Mouse (Mus musculus) macrophage (primary cell): ENCODE results near the gene Agpat3. TPM values are rescaled to one million over a fixed set of nuclear protein-coding genes. Genes with fewer than 3 reads are reported as not detected.

Experiments used
- H3K27ac ChIP-seq: fragments of 350-480 bp; formaldehyde crosslinking; 2 replicates; pipeline ENCODE4 v1.9.0; 2021
- H3K36me3 ChIP-seq: fragments of 350-480 bp; formaldehyde crosslinking; 2 replicates; pipeline ENCODE4 v1.9.0; 2021; ENCODE audit errors: inconsistent target
- H3K4me3 ChIP-seq: fragments of 350-480 bp; formaldehyde crosslinking; 2 replicates; pipeline ENCODE4 v1.9.0; 2021; ENCODE audit errors: inconsistent target
- H3K79me2 ChIP-seq: fragments of 350-480 bp; formaldehyde crosslinking; 2 replicates; pipeline ENCODE4 v1.9.0; 2021; ENCODE audit errors: inconsistent target
- WGBS: methylation state at CpG from one replicate; pipeline ENCODE4 v1.1.7; 2026; ENCODE audit warnings: inconsistent platforms; ENCODE audit not compliant: missing documents; 5-methylcytosine and 5-hydroxymethylcytosine counted together
- polyA plus RNA-seq: library from polyadenylated mRNA; stranded (reverse); fragments of 250-400 nt; gene quantifications from 3 replicates; pipeline ENCODE4 v1.2.4, GENCODE M21; 2018; ENCODE audit warnings: inconsistent platforms

The Agpat3 gene
- polyA plus RNA-seq, 1 experiment from 2014 or later = 49.8 TPM

DNA sequence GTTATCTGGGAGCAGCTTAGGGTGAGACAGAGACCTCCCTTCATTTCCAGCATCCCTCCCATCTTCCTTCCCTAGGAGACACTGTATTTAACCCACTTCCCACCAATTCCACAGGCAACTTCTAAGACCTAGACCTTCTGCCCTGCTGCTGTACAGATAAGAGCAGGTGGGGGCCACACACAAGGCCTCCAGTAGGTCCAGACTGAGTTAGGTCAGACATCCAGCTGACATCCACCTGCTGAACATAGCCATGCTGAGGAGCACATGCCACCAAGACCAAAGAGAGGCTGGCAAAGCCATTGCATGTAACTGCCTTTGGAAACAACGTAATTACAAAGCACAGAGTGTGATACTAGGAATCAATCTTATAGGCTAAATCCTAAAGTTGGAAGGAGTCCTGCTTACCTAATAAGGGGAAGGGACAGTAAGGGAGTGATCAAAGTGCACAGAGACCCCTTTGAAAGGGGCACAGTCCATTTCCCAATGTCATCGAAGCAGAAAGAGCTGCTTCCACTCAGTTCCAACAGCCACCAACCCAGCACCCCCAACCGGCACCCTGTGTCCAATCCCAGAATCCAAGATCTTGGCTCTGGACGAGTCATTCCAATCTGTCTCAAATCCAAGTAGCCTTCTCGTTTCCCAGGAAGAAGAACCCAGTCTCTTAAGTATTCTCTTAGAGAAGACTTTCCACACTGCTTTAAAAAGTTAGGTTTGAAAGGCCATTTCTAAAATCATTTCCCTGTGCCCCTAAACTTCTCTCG is 1.3 kb downstream of the Agpat3 start:
- Histone ChIP-seq H3K27ac (no peak overlapping the region), H3K4me3 (peak overlapping the region; percentile 36)

DNA sequence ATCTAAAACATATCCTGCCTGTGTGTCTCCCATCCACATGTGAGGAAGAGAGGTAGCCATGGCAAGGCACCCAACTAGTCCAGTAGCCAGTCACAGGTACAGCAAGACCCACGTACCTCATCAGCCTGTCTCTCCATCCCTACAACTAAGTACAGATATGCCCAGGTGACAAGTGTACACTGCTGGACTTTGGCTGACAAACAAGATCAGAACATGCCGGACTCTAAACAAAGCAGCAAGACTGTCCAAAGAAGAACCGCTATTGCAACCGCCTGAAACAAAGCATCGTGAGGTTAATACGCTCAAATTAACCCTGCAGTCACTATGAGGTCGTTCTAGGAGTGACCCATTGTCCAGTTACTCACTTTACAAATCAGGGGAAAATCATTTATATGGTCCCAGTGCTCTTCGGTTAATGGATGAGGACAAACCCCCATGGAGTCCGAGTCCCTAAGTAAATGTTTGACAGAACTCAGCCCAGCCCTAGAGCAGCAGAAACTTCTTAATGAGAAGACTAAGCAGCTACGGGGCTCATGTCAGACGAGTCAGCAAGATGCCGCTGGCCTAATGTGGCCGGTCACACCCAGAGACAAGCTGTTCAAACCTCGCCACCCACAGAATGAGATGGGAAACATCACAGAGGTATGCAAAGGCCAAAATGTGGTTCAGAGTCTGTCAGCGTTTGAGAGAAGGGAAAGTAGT is 2.7 kb downstream of the Agpat3 start:
- no peak overlapping the region for H3K4me3 ChIP-seq
- H3K79me2 ChIP-seq = no peaks in the 10 kb centered on the region
- H3K36me3 ChIP-seq = no peaks in the 10 kb centered on the region
- 95% methylated on average over 15 of the region's 15 CpGs for WGBS
- no peak overlapping the region for H3K27ac ChIP-seq

More for the DNA sequence above, 1.3 kb downstream of the Agpat3 start:
- WGBS = 60% methylated on average over 6 of the region's 6 CpGs
- H3K36me3 ChIP-seq = no peaks in the 10 kb centered on the region
- H3K79me2 ChIP-seq = no peaks in the 10 kb centered on the region

DNA sequence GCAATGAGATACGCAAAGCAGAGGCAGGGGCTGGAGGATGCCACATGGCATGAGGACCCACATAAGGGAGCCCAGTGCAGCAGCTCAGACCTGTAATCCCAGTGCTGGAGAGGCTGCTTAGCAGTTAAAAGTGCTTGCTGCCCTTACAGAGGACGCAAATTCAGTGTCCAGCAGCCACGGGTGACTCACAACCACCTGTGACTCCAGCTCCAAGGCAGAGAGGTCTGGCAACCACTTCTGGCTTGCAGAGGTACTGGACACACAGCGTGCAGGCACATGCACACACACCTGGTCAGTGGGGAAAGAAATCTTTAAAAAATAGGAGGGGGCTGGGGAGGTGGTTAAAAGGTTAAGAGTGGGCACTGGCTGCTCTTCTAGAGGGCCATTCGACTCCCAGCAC is 4.1 kb downstream of the Agpat3 start:
- WGBS = 94% methylated on average over 5 of the region's 5 CpGs
- no peaks in the 10 kb centered on the region for H3K36me3 ChIP-seq

DNA sequence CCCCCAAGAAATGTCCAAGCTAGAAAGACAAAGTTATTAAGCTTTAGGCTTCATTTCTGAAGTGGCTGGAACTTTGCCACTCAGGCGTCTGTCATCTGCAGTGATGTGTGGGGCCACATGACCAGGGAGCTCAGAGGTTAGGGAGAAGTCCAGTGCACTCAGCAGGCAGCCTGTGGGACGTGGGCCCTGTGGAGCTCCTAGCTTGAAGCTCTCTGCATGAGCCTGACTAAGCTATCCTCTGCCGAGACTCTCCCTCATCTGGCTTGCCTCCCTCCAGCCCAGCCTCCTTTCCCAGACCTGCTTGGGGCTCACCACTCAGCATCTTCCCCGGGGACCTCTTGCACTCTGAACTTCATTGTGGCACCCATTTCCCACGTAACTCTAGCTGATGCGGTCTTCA is 4.8 kb downstream of the Agpat3 start:
- Histone ChIP-seq H3K27ac (no peak overlapping the region), H3K79me2 (no peaks in the 10 kb centered on the region), H3K36me3 (no peaks in the 10 kb centered on the region), H3K4me3 (no peak overlapping the region)
- WGBS = 90% methylated on average over 6 of the region's 6 CpGs

More for the DNA sequence above, 4.1 kb downstream of the Agpat3 start:
- Histone ChIP-seq H3K4me3 (no peak overlapping the region), H3K27ac (no peak overlapping the region), H3K79me2 (no peaks in the 10 kb centered on the region)

DNA sequence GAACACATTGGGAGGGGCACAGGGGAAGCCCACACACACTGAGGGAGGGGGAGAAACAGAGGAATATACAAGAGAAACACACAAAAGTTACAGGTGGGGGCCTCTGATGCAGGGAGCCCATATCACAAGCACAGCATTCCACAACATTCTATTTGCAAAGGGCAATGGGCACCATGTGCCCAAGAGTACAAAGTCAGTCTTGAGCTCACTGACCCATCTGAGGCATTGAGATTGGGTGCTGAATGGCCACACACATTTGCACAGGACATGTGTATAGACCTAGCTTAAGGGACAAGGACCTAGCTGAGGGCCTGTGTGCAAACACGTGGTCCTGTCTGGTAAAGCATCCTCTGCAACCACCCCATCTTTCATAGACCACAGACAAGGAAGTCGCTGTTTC is 6.8 kb downstream of the Agpat3 start:
- Histone ChIP-seq H3K27ac (no peak overlapping the region), H3K36me3 (no peaks in the 10 kb centered on the region), H3K4me3 (no peak overlapping the region), H3K79me2 (no peaks in the 10 kb centered on the region)
- 87% methylated on average over 2 of the region's 2 CpGs for WGBS

DNA sequence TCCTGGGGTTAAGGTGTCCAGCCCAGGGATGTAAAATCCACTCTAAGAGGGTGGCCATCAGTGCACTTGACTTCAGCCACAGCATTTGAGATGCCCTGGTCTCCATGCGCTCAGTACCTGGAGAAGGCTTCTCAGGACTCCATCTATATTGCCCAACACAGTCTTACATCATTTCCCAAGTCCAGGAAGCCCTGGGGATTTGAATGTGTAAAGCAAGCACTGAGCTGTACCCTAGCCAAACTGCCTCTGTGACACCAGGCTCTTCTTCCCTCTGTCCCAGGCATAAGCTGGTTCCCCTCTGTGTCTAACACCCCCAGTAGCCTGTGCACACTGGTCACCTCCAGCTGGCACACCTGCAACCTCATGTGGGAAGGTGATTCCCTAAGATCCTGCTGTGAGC is 10.2 kb downstream of the Agpat3 start:
- Histone ChIP-seq H3K4me3 (no peak overlapping the region), H3K27ac (no peak overlapping the region), H3K36me3 (no peaks in the 10 kb centered on the region), H3K79me2 (no peaks in the 10 kb centered on the region)
- WGBS = 83% methylated on average over 1 of the region's 1 CpGs

DNA sequence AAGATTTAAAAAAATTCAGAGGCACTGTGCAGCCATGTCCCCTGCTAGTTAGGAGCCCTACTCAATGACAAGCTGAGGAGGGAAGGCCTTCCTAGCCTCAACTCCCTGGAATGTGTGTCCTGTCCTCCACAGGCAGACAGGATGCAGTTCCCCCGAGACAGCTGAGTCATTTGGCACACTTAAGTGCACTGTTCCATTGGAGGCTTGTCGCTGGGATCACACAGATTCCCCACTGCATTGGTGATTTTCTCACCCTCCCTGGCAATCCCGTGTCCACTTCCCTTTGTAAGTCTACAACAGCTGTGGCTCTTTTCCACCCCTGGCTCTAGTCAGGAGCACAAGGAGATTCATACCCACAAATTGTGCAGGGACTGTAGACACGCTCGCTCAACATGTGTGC is 14.1 kb downstream of the Agpat3 start:
- no peak overlapping the region for H3K4me3 ChIP-seq
- H3K79me2 ChIP-seq = no peaks in the 10 kb centered on the region
- H3K27ac ChIP-seq = no peak overlapping the region
- 69% methylated on average over 5 of the region's 5 CpGs for WGBS
- no peaks in the 10 kb centered on the region for H3K36me3 ChIP-seq

DNA sequence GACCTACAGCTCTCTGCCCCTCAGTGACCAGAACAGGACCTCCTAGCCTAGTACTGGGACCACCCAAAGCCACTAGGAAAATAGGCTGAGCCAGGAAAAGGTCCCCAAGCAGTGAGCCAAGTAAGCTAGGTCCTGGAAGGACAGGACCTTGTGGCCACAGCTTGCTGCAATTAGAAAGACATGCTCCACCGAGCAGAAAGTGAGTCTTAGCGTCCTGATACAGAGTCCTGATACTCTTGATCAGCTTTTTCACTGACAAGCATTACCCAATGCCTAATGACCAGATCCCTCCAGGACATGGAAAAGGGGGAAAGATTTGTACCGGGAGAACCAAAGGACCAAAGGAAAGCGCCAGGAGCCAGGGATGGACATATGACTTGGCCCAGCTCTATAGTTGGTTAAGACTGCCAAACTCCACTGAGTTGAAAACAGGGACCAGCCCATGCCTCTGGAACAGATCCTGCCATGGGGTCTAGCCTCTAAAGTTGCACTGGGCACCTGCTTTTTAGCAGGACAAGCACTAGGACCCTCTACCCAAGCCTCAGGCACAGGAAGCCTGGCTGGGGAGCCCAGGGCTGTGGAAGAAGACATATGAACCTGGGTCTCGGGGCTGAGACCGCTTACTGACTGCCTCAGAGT is 17.2 kb downstream of the Agpat3 start:
- no peaks in the 10 kb centered on the region for H3K79me2 ChIP-seq
- no peak overlapping the region for H3K4me3 ChIP-seq
- WGBS = 87% methylated on average over 6 of the region's 6 CpGs
- no peak overlapping the region for H3K27ac ChIP-seq
- H3K36me3 ChIP-seq = no peaks in the 10 kb centered on the region

DNA sequence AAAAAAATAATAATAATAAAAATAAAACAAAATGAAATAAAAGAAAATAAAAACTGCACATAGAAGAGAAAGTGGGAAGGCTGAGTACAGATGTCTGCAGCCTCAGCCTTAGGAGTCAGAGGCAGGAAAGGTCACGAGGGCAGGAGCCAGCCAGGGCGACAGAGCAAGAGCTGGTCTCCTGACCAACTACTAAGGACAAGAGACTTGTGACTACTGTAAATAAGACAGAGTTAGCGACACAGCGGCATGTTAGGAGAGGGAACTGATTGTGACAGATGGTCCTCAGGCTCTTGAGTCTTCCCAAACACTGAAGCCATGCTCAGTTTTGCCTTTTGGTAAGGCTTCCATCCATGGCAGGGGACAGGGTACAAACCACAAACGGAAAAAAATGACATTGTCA is 20.7 kb downstream of the Agpat3 start:
- 76% methylated on average over 5 of the region's 5 CpGs for WGBS
- Histone ChIP-seq H3K79me2 (no peaks in the 10 kb centered on the region), H3K36me3 (no peaks in the 10 kb centered on the region), H3K4me3 (no peak overlapping the region), H3K27ac (no peak overlapping the region)

DNA sequence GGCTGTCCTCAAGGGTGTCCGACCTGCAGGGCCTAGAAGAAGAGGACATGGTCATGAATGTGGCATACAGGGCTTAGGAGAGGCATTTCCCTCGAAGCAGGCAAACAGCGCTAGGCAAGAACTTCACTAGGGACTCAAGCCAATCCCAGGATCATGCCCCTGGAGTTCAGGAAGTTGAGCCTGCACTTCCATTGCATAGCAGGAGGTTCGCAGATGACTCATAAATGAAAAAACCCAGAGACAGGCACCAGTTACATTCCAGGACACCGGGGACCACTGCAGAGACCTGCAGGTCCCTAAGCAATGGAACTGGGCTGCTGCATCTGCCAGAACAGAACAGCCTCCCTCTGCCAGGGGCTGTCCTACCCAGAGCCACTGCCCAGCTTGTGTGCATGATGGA is 23.0 kb downstream of the Agpat3 start:
- no peaks in the 10 kb centered on the region for H3K79me2 ChIP-seq
- 90% methylated on average over 5 of the region's 5 CpGs for WGBS
- H3K27ac ChIP-seq = no peak overlapping the region
- H3K4me3 ChIP-seq = no peak overlapping the region
- no peaks in the 10 kb centered on the region for H3K36me3 ChIP-seq

DNA sequence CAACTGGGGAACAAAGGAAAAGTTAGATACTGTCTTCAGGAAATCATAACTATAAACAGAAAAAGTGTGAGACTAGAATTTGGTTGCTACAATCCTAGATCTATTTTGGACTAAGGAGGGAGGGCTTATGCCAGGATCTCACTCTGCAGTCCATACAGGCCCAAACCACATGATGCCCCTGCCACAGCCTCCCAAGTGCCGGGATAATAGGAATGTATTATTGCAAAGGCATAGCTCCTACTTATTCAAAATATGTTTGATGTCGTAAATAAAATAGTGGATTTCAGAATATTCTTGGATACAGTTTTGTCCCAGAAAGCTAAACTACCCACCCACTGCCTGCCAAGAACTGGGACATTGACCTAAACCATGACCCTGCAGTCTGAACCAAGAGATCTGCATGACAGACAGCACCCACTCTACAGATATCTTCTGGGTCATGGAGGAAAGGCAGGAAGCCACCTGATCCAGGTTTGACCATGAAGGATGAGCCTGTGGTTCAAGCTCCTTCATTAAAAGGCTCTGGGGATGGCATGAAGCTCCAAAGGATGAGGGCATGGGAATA is 24.2 kb downstream of the Agpat3 start:
- no peak overlapping the region for H3K4me3 ChIP-seq
- WGBS = 100% methylated on average over 2 of the region's 2 CpGs
- no peaks in the 10 kb centered on the region for H3K36me3 ChIP-seq
- H3K79me2 ChIP-seq = no peaks in the 10 kb centered on the region
- no peak overlapping the region for H3K27ac ChIP-seq

DNA sequence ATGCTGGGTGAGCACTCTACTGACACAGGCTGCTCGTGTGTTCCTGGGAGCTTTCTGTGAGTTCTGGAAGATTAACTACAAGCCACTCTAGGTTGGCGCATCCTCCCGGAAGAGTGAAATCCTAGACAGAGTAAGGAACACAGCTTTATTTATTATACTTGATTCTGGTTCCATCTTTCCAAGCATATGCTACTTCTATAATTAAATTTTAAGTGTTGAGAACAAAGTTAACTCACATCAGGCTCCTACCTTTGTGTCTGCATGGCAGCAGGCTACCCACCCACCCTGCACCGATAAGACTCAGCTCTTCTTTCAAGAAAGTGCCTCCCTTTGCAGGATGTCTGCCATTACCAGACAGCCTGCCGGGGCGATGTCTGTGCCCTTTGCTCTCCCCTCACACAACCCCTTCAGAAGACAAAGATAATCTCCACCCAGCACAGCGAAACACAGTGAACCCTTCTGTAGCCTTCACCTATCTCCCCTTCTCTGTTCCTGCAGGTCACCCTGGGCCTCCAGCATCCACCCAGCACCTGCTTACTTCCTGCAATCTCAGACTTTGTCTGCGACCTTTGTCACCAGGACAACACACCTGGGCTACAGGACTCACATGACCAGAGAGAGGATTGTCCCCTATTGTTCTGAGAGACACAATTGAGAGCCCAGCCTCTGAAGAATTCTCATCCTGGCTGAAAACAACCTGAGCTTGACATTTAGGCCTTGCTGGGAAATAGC is 26.2 kb downstream of the Agpat3 start:
- Histone ChIP-seq H3K27ac (no peak overlapping the region), H3K4me3 (no peak overlapping the region), H3K36me3 (no peaks in the 10 kb centered on the region), H3K79me2 (no peaks in the 10 kb centered on the region)
- 94% methylated on average over 8 of the region's 8 CpGs for WGBS

DNA sequence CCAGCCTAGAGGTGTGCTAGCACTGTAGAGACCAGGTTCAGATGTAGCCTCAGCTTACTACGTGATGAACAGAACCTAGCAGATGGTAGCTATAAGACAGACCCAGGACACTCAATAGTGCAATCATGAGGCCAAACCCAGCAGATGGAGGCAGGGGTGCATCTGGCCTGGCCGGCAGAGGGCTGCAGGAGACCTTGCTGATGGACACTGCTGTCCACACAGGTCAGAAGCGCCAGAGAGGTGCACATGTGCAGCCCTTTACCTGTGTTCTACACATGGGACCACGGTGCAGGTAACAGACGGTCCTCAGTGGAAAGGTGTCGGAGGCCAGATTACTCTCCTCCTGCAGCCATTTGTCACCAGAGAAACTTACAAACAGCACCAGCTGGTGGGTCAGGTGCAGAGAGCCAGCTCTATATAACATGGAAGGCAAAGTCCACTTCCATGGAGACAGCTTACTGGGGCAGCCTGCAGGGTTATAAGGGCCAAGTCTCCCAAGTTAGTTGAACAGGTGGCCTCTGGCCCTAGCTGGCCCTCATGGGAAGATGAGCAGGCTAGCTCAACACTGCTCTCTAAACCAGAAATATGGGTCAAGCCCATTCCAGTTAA is 27.6 kb downstream of the Agpat3 start:
- H3K36me3 ChIP-seq = no peaks in the 10 kb centered on the region
- no peaks in the 10 kb centered on the region for H3K79me2 ChIP-seq
- no peak overlapping the region for H3K27ac ChIP-seq
- 93% methylated on average over 6 of the region's 6 CpGs for WGBS
- H3K4me3 ChIP-seq = no peak overlapping the region

DNA sequence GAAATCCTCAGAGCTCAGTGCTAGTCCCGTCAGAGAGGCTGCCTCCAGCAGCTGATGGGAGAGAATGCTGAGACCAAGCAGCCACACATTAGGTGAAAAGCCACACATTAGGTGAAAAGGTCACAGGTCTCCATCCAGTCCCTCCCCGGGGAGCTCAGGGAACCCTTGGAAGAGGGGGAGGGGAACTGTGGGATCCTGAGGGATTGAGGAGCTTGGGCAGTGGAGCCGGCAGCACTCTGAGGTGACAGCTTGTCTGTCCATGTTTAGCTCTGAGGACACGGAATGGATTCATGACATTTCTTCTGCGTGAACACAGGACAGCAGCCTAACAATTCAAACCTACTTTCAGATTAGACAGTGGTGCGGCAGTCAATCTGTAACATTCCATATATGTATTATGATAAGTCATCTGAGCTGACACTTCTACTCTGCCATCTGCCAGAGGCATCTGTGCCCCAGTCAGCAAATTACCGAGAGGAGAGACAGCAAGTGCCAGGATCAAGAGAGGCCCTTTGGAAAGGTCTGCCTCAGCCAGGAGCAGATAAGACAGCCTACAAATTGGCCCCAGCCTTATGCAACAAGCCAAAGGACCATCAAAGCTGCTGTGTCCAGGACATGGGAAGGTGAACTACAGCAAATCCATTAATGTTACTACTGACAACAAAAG is 28.9 kb downstream of the Agpat3 start:
- WGBS = 86% methylated on average over 7 of the region's 7 CpGs
- H3K4me3 ChIP-seq = no peak overlapping the region
- H3K27ac ChIP-seq = no peak overlapping the region
- H3K79me2 ChIP-seq = no peaks in the 10 kb centered on the region
- H3K36me3 ChIP-seq = no peaks in the 10 kb centered on the region
